Mouse (Mus musculus): ENCODE measurements around the gene Rnf2.

The Rnf2 gene

DNA sequence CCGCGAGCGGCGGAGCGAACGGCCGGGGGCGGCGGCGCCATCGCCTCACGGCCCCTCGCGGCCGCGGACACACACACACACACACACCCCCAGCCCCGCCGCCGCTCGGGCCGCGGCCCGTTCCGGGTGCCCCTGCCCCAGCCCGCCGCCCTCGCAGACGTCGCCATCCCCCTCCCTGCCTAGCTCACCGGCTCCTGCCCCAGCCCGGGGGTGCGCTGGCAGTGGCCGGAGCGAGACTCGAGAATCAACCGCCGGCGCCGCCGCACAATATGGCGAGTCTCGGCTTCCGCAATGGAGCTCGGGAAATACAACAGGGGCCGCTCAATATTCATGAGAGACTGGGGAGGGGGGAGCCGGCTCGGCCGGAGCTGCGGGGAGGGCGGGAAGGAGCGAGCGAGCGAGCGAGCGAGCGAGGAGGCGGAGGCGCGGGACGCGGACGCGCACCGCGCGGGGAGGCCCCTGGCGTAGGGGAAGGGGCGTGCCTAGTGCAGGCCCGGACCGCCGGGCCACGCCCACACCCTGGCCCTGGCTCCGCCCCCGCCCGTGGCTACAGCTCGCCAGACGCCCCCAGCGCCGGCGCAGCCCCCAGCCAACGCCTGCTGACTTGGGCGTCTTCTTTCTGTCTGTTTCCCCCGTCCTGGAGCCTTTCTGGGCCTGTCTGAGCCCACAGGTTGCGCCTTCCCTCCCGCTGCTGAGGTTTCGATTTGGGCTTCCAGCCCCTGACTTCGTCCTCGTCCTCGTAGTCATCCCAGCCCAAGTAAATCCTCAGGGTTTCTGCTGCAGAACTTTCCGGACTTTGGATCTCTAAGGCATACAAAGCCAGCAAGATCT lies at the start of gene Rnf2:
Gene Rnf2 (minus strand): TSS at position 425 of the 831 bp plus-strand sequence.
- in situ Hi-C loops (cut with MboI, MseI) = loop anchor here (25.0 kb wide), 1 partner anchor 1437 kb away; no protein-coding TSS in a partner anchor

DNA sequence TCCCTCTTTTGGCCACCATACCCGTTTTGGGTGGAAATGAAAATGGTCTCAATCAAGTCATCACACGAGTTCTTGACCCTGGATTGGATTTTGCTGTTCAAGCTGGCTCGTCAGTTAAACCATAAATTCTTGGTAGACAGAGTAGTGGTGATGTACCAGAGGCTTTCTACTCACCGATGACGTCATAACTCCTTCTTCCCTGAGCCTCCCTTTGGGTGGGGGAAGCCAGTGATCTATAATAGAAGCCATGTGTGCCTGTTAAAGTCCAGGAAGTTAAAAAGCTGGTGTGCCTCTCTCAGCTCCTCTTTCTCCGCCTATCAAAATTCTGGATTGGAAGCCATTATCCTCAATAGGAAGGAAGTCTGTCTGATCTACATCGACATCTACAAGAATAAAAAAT lies 49.0 kb upstream of the Rnf2 start:
- in situ Hi-C loops (cut with MboI, MseI) = loop anchor here (5.0 to 10.0 kb wide), 2 partner anchors 53 to 1945 kb away; no protein-coding TSS in a partner anchor

DNA sequence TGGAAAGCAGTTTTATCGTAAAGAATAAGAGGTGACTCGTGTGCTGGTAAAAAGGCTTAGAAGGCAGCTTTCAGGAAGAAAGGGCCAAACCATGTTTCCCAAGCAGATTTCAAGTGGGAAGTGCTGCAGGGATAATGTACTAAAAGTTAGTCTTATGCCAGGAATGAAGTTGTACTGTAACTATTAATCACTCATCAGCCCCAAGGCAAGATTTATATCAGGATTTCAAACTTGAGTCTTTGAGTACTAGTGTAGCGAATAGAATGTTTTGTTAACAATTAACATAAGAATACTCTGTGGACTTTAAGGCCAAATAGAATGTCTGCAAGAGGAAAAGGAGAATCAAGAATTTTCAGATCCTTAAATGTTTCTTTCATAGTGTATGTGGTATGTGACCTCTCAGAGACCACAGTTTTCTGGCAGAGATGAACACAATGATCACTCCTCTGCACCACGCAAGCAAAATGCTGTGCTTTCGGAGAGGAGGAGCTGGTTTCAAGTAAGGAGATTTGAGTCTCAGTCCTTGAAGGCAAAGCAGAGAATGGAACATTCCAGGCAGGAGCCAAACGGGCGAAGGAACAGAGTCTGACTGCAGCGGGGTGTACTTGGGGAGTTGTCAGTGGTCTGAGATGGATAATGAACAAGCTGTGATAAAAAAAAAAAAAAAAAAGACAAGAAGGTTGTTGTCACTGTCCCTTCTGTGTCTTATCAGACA lies 48.3 kb upstream of the Rnf2 start:
- in situ Hi-C loops (cut with MboI, MseI) = loop anchor here (5.0 kb wide), 1 partner anchor 53 kb away; no protein-coding TSS in a partner anchor

DNA sequence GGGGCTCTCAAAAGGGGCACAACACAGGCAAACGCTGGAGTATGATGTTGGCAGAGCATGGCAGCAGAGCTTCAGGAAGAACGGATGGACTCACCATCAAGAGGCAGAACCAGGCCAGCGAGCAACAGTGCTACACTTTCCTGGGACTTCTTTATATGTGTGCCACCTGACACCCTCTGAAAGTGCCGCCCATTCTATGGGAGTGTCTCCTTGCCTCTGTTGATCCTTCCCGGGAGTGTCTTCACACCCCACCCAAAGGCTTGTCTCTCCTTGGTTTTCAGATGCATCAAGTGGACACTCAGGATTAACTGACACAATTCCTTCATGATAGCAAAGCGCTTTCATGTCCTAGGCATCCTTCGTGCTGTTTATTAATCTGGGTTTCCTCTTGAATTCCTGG lies 44.8 kb upstream of the Rnf2 start:
- in situ Hi-C loops (cut with MboI, MseI) = loop anchor here (5.0 kb wide), 1 partner anchor 57 kb away; no protein-coding TSS in a partner anchor

DNA sequence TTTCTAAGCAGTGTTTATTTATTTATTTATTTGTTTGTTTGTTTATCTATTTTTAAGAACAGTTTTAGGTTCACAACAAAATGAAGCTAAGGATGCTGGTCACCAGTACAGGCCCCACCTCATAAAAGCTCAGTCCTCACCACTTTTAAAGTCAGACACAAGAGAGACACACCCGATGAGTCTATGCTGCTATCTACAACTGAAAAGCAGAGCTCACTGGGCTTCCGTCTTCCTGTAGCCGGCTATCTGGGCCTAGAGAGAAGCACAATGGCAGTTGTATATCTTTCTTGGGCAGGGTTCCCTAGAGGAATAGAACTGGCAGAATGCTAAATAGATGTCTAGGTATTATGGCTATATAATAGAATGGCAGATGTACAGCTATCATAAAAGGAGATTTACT lies 43.8 kb upstream of the Rnf2 start:
- in situ Hi-C loops (cut with MboI, MseI) = no loop called here

DNA sequence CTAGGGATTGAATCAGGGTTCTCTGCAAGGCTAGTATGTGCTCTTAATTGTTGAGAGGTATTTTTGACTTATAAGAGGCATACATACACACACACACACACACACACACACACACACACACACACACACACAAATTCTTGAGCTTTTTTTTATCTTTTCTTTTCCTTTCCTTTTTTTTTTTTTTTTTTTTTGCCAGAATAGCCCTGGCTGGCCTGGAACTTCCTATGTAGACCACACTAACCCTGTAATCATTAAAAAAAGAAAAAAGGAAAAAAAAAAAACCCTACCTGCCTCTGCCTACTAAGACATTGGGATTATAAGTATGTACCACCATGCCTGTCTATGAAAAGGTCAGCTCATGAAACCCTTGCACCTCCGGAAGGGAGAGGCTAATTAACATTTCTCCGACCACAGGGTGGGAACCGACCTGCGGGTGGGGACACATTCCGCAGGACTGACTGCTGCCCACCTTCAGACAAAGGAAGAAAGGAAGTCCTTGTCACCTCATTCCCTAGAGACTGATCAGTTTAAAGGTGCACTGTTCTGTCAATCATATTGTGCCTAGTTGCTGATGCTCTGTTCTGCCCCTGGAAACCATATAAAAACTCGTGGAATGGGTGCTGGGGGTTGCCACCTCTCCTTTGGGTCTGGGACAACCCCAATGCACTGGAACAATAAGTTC lies 43.2 kb upstream of the Rnf2 start:
- in situ Hi-C loops (cut with MboI, MseI) = no loop called here

DNA sequence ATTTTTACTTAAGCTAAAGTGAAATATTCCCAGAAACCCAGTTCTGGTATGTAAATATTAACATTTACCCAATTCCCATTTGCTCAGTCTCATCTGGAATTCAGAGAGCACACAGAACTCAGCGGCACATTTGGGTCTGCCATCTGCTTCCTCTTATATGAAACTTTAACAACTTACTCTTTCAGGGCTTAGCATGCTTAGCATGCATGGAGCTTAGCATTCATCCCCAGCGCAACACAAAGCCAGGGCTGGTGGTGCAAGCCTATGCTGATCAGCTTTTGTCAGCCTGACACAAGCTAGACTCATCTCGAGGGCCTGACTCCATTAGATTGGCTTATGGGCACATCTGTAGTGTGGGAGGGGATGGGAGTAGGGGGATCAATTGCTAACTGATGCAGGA lies 25.9 kb upstream of the Rnf2 start:
- in situ Hi-C loops (cut with MboI, MseI) = no loop called here

DNA sequence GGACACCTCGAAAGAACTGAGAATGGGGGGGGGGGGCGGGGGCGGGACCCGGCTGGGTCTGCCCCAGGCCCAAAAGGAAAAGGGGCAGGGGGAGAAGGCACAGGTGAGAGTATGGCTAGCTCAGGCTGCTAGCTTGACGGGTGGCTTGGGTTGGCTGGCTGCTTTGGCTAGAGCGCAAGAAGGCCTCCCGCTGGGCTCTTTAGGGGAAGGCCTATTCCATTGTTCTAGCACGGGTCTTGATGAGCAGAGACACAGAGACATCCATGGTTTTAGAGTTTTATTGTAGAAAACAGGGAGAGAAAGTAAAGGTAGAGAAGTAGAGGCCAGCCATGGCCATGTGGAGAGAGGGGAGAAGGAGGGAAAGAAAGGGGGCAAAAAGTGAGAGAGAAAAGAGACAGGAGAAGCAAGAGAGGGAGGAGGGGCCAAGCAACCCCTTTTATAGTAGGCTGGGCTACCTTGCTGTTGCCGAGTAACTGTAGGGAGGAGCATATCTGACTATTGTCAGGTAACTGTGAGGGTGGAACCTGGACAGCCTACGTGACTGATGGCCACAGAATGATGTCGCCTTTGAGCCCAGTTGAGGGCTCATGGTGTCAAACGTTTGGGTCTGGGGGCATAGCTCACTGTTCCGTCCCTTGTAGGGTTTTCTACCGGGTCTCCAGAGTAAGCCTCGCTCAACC lies 17.0 kb upstream of the Rnf2 start:
- in situ Hi-C loops (cut with MboI, MseI) = loop anchor here (25.0 kb wide), 1 partner anchor 1420 kb away; no protein-coding TSS in a partner anchor

DNA sequence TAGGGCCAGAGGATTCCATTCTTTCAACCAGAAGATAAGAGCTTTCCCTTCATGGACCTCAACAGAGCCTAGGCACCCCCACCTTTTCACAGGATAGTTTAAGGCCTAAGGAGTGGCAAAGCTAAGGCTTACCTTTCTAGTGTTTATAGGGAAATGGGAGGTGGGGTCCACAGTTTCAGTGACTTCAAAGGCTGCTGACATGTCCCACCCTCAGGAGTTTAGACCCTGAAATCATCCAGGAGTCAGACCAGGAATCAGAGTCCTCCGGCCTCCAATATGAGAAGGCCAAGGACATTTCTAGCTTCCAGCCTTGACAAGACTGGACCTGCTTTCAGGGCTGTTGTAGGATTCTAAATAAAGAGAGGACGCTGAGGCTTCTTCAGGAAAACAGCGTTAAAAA lies 16.1 kb upstream of the Rnf2 start:
- in situ Hi-C loops (cut with MboI, MseI) = loop anchor here (25.0 kb wide), 1 partner anchor 1420 kb away; no protein-coding TSS in a partner anchor

DNA sequence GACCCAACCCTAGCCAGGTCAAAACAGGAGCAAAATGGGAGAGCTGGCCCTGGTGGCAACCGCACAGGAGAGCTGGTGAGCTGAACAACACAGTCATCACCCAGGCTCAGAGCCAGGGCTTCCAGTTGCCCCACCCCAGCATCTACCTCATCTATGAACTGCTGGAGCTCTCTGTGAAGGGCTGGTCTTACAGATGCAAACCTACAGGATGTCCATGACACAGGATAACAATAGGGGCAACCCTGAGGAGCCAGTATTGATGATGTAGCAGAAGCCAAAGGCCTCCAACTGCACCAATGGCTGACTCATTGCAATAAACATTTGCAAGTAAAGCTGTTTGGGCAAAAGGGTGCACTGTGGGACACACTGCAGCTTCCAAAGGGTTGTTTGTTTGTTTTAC lies 15.0 kb upstream of the Rnf2 start:
- in situ Hi-C loops (cut with MboI, MseI) = loop anchor here (25.0 kb wide), 1 partner anchor 1422 kb away; no protein-coding TSS in a partner anchor

DNA sequence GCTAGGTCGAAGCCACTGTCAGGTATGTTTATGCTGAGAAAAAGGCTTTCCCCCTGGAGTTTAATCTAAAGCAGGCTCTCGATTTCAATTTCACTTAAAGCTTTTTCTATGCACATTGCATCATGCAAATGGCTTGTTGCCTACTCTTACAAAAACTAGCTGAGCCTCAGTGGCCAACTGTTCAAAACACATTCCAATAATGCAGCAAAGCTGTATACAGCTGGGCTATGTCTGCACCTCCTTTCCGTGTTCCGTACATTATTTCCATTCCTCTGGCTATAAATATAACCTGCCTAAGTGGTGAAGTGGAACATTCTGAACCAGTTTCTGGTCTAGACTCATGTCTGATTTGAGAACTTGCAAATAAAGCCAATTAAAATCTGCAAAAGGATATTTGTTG lies 13.4 kb upstream of the Rnf2 start:
- in situ Hi-C loops (cut with MboI, MseI) = loop anchor here (25.0 kb wide), 1 partner anchor 1423 kb away; no protein-coding TSS in a partner anchor

DNA sequence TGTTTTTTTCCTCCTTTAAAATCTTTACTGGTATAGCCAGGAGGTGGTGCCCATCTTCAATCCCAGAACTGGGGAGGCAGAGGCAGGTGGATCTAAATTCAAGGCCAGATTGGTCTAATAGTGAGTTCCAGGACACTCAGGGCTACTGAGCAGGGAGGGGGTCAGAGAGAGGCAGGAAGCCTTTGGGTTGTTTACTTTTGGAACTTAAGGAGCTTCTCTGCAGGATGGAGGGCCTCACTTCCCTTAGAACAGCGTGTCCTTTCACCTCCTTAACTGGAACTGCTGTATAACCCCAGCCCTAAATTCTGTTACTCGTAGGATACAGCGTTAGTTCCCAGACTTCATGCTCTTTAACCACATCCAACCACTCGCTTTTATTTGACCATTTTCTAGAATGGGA lies 10.1 kb upstream of the Rnf2 start:
- in situ Hi-C loops (cut with MboI, MseI) = loop anchor here (25.0 kb wide), 1 partner anchor 1426 kb away; no protein-coding TSS in a partner anchor

DNA sequence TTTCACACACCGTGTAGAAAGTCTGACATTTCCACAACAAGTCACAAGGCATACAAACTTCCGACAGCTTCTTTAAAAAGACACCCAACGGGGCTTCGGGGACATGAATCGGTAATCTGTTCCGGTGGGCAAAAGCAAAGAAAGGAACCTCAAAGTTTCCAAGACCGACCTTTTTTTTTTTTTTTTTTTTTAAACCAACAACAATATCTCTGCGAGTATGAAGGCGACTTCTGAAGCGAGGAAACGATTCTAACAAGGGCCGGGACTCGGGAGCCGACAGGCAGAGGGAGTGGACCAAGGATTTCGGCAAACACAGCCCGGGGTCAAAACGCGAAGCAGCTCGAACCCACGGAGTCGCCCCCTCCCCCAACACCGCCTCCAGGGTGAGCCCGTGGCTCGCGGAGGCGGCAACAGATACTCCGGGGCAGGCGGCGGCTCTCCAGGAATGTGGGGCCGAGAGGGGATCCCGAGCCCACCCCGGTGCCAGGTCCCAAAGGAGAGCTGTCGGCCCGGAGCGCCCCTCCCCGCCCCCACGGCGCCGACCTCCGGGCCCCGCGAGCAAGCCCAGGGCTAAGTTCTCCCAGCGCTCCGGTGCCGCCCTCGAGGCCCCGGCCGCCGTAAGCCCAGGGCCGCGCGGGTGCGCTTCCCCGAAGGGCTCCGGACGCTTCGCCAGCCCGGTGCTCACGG lies 797 bp downstream of the Rnf2 start:
- in situ Hi-C loops (cut with MboI, MseI) = loop anchor here (25.0 kb wide), 1 partner anchor 1437 kb away; no protein-coding TSS in a partner anchor

DNA sequence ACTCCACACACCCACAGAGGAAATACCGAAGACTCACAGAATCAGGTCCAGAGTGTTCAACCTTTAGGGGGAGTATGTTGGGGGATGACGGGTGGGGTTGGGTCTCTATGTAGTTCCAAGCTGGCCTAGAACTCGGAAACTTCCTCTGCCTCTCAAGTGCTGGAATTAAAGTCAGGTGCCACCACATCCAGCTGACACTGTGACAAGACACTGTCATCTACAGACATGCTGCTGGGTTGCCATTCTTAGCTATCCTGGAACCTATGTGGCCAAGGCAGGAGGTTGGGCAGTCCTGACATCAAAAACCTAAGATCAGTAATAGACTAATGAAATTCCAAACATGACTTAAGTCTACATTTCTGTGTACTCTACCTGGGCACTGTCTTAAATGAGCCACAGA lies 2.4 kb downstream of the Rnf2 start:
- in situ Hi-C loops (cut with MboI, MseI) = no loop called here

DNA sequence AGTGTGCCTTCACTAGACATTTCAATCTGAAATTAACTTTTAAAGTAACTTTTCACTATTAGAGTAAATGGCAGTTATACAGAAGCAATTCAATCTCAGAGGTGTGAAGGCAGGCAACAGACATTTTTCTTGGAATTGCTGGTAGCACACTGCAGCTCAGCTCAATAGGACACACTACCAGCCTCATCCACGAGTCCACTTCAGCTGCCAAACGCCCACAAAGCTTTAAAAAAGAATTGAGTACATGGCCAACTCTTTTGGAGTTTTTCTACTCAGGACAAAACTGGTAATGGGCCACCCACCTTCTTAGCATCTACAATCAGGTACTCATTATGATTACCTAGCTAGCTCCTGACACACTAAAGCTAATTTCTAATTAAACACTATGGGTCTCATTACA lies 2.8 kb downstream of the Rnf2 start:
- in situ Hi-C loops (cut with MboI, MseI) = no loop called here

DNA sequence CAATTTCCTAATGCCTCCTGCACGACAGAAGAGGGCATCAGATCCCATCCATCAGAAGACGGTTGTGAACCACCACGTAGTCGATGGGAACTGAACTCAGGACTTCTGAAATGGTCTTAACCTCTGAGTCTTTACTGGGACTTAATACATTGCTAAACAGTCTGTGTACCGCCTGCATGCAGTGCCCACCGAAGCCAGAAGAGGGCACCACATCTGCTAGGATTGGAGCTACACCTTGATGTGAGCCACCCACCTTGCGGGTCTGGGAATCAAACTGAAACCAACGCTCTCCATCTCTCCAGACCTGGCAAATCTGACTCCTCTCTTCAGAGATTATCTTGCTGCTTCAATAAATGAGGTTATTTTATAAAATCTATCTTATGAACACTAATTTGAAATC lies 3.7 kb downstream of the Rnf2 start:
- in situ Hi-C loops (cut with MboI, MseI) = no loop called here

DNA sequence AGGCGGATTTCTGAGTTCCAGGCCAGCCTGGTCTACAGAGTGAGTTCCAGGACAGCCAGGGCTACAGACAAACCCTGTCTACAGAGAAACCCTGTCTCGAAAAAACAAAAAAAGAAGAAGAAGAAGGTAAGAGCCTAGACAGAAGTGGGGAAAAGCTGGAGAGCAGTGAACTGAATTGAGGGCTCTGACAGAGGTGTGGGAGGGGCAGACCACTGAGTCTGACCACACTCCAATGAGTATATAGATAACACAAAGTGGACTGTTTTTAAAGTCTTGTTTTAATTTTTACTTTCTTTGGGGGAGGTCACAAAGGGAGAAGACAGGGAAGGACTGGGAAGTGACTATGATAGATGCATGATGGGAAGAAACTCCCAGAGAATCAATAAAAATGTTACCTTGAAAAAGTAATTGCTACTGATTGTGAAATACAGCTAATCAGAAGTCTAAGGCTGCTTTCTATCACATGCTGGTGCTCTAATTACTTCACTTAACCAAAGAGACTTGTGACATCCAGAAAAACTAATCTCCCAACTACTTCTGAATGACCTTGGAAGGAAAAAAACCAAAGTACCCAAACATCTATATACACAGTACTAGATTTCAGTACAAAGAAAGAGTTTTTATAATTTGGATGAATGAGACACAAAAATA lies 5.0 kb downstream of the Rnf2 start:
- in situ Hi-C loops (cut with MboI, MseI) = no loop called here

DNA sequence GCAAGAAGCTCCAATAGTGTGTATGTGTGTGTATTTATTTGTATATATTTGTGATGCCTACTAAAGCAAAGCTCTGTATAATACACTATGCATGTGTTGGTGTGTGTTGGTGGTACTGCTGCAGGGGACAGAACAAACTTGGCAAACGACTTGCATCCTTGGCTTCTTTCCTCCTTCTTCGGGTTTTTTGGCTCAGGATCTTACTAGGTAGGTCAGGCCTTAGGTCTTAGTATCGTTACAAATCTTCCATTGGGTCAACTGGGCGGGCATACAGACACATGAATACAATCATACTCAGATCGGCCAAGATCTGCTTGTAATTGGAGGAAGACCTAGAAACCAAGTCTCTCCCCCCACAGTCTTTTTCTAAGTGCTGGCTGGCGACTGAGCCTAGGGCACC lies 6.0 kb downstream of the Rnf2 start:
- in situ Hi-C loops (cut with MboI, MseI) = no loop called here

DNA sequence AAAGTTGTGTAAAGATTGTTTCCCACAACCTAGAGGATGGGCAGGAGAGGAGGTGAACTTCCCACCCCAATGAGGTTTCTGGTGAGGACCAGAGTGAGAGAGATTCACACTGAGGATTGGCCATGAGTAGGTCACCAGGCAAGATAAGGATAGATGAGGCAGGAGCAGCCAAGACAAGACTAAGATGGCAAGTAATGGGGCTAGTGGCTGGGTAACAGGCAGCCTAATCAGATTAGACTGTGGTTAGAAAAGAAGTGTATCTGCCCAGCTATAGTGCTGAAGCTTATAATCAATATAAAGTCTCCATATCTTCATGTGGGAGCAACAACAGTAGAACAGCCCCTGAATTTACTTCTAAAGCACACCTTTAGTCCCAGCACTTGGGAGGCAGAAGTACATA lies 6.9 kb downstream of the Rnf2 start:
- in situ Hi-C loops (cut with MboI, MseI) = no loop called here

DNA sequence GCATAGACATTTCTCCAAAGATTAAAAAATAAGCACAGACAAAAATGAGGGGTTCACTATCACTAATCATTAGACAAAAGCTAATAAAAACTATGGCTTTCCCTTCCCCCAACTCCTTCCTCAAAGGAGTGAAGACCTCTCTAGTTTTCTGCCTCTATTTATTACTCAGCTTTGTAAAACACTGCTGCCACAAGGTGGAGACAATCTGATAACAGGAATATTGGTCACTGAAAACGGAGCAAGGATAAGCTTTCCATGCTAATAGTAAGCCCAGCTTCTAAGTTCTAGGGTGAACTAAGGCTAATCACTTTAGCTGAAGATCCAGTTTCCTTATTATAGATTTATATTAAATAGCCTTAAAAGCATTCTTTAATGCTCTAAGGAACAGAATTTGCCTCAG lies 8.3 kb downstream of the Rnf2 start:
- in situ Hi-C loops (cut with MboI, MseI) = no loop called here

Measured in T-helper 1 cell (primary cell).